Mouse (Mus musculus) olfactory bulb, adult 2 months (tissue): ENCODE results near the gene Cdc14b. TPM values are rescaled to one million over a fixed set of nuclear protein-coding genes. Genes with fewer than 3 reads are reported as not detected.
A peak's percentile ranks its signal among the peaks of the same experiment; 100 is the strongest.
"Not testable (repeated sequence)": the region's sequence is repeated elsewhere in the genome, so short reads cannot be mapped to it uniquely, and the experiment has no call there.

Experiments
- H3K27ac ChIP-seq: fragments of 200-500 bp; 2 replicates; pipeline ENCODE4 v1.5.1; 2012; ENCODE audit warnings: low read depth, low read length; ENCODE audit not compliant: insufficient read depth
- H3K4me1 ChIP-seq: fragments of 200-500 bp; 2 replicates; pipeline ENCODE4 v1.6.1; 2012; ENCODE audit warnings: low read length; ENCODE audit not compliant: control insufficient read depth, insufficient read depth
- H3K4me3 ChIP-seq: fragments of 200-500 bp; 2 replicates; pipeline ENCODE4 v1.5.1; 2012; ENCODE audit warnings: mild to moderate bottlenecking, low read depth, low read length, moderate library complexity; ENCODE audit not compliant: insufficient read depth
- CTCF ChIP-seq: fragments of 200-500 bp; IDR thresholded peaks from 2 replicates; pipeline ENCODE4 v1.5.1; 2012; ENCODE audit warnings: low read depth, mild to moderate bottlenecking, low read length, moderate library complexity; ENCODE audit not compliant: insufficient read depth
- POLR2A ChIP-seq: fragments of 200-500 bp; IDR thresholded peaks from 2 replicates; pipeline ENCODE4 v1.6.1; 2012; ENCODE audit warnings: mild to moderate bottlenecking, low read depth, low read length, moderate library complexity; ENCODE audit not compliant: insufficient read depth
- WGBS: fragments of 180-500 bp; shearing (Covaris S2); methylation state at CpG from one replicate; pipeline ENCODE4 v1.1.7; 2018; 5-methylcytosine and 5-hydroxymethylcytosine counted together
- polyA plus RNA-seq: library from polyadenylated mRNA; stranded (reverse); fragments of >200 nt; gene quantifications from 2 replicates; pipeline ENCODE4 v1.2.4, GENCODE M21; 2012; ENCODE audit warnings: low replicate concordance; ENCODE audit not compliant: missing spikeins, insufficient read depth, insufficient read length

The Cdc14b gene
- polyA plus RNA-seq, 1 experiment: not detected

- TF ChIP-seq CTCF (no peak), POLR2A (no peak)
- no peak overlapping the region for H3K27ac ChIP-seq
- WGBS: 83% methylated on average over 7 of the region's 7 CpGs
Observed at GRCm38 (mm10) chr13:64259903-64260302, 15.2 kb downstream of the Cdc14b start.

GRCm38 (mm10) chr13:64258516-64258821, 16.6 kb downstream of the Cdc14b start:
- no peaks in the 10 kb centered on the region for H3K4me1 ChIP-seq
- TF ChIP-seq CTCF (no peak), POLR2A (no peak)
- no peak overlapping the region for H3K4me3 ChIP-seq
- H3K27ac ChIP-seq: no peak overlapping the region
- 84% methylated on average over 4 of the region's 4 CpGs for WGBS

More at GRCm38 (mm10) chr13:64259903-64260302, 15.2 kb downstream of the Cdc14b start:
- Histone ChIP-seq H3K4me3 (no peak overlapping the region), H3K4me1 (no peaks in the 10 kb centered on the region)

- Histone ChIP-seq H3K4me1 (no peaks in the 10 kb centered on the region), H3K4me3 (no peak overlapping the region), H3K27ac (no peak overlapping the region)
- WGBS: 49% methylated on average over 5 of the region's 5 CpGs
- TF ChIP-seq CTCF (no peak), POLR2A (no peak)
Observed at GRCm38 (mm10) chr13:64257814-64258515, 17.1 kb downstream of the Cdc14b start.

GRCm38 (mm10) chr13:64257010-64257813, 17.9 kb downstream of the Cdc14b start:
- Histone ChIP-seq H3K27ac (no peak overlapping the region), H3K4me1 (no peaks in the 10 kb centered on the region), H3K4me3 (no peak overlapping the region)
- WGBS: 86% methylated on average over 12 of the region's 12 CpGs
- TF ChIP-seq POLR2A: no peak
- no peak for TF ChIP-seq CTCF

GRCm38 (mm10) chr13:64254185-64254584, 20.9 kb downstream of the Cdc14b start:
- H3K4me3 ChIP-seq, H3K4me1 ChIP-seq, H3K27ac ChIP-seq: not testable (repeated sequence)
- WGBS: 85% methylated on average over 11 of the region's 11 CpGs

- TF ChIP-seq CTCF (no peak), POLR2A (no peak)
- Histone ChIP-seq H3K4me1 (peaks cover 1% of the 10 kb centered on the region), H3K27ac (no peak overlapping the region), H3K4me3 (no peak overlapping the region)
Observed at GRCm38 (mm10) chr13:64253697-64254096, 21.4 kb downstream of the Cdc14b start.

- H3K4me3 ChIP-seq: no peak overlapping the region
- WGBS: 80% methylated on average over 5 of the region's 5 CpGs
- peaks cover 8% of the 10 kb centered on the region for H3K4me1 ChIP-seq
- TF ChIP-seq POLR2A (no peak), CTCF (no peak)
- no peak overlapping the region for H3K27ac ChIP-seq
Observed at GRCm38 (mm10) chr13:64252147-64252546, 22.9 kb downstream of the Cdc14b start.

GRCm38 (mm10) chr13:64250363-64250762, 24.7 kb downstream of the Cdc14b start:
- H3K4me3 ChIP-seq: no peak overlapping the region
- TF ChIP-seq CTCF: no peak
- no peak for TF ChIP-seq POLR2A
- WGBS: 21% methylated on average over 1 of the region's 1 CpGs
- H3K27ac ChIP-seq: no peak overlapping the region
- peaks cover 8% of the 10 kb centered on the region for H3K4me1 ChIP-seq

GRCm38 (mm10) chr13:64248775-64249524, 26.1 kb downstream of the Cdc14b start:
- WGBS: 10% methylated on average over 22 of the region's 22 CpGs
- peaks cover 8% of the 10 kb centered on the region for H3K4me1 ChIP-seq
- peak; percentile 89 for TF ChIP-seq CTCF
- no peak for TF ChIP-seq POLR2A
- H3K27ac ChIP-seq: no peak overlapping the region
- peak overlapping the region; percentile 42 for H3K4me3 ChIP-seq
